Mouse (Mus musculus) retina, postnatal 7 days (tissue): ENCODE results near the gene B3gntl1.
A peak's percentile ranks its signal among the peaks of the same experiment; 100 is the strongest.
"Not testable (repeated sequence)": the region's sequence is repeated elsewhere in the genome, so short reads cannot be mapped to it uniquely, and the experiment has no call there.

ENCODE experiments used
- DNase-seq: peaks from one replicate; pipeline ENCODE4 v3.0.0-alpha.2; 2012; ENCODE audit warnings: low read depth, low spot score

The B3gntl1 gene

GRCm38 (mm10) chr11:121685491-121686001 is 12.6 kb upstream of the B3gntl1 start:
- no peak for DNase-seq

GRCm38 (mm10) chr11:121683243-121683642 is 10.3 kb upstream of the B3gntl1 start:
- no peak for DNase-seq

GRCm38 (mm10) chr11:121680750-121681149 is 7.8 kb upstream of the B3gntl1 start:
- no peak for DNase-seq

GRCm38 (mm10) chr11:121679581-121679980 is 6.6 kb upstream of the B3gntl1 start:
- no peak for DNase-seq

GRCm38 (mm10) chr11:121676836-121677235 is 3.9 kb upstream of the B3gntl1 start:
- no peak for DNase-seq

- no peak for DNase-seq
These were observed 676 bp upstream of the B3gntl1 start for GRCm38 (mm10) chr11:121673629-121674028.

- no peak for DNase-seq
These were observed 502 bp downstream of the B3gntl1 start for GRCm38 (mm10) chr11:121672312-121672989.

GRCm38 (mm10) chr11:121670926-121671325 is 2.0 kb downstream of the B3gntl1 start:
- DNase-seq = no peak

- no peak for DNase-seq
These were observed 4.2 kb downstream of the B3gntl1 start for GRCm38 (mm10) chr11:121668776-121669175.

- DNase-seq = no peak
These were observed 5.4 kb downstream of the B3gntl1 start for GRCm38 (mm10) chr11:121667541-121667940.

- no peak for DNase-seq
These were observed 11.8 kb downstream of the B3gntl1 start for GRCm38 (mm10) chr11:121661116-121661515.

GRCm38 (mm10) chr11:121660604-121661003 is 12.3 kb downstream of the B3gntl1 start:
- DNase-seq = not testable (repeated sequence)

- DNase-seq = no peak
These were observed 14.8 kb downstream of the B3gntl1 start for GRCm38 (mm10) chr11:121658151-121658550.

- DNase-seq = no peak
These were observed 17.0 kb downstream of the B3gntl1 start for GRCm38 (mm10) chr11:121655807-121656511.

- DNase-seq = no peak
These were observed 17.7 kb downstream of the B3gntl1 start for GRCm38 (mm10) chr11:121655166-121655806.

- no peak for DNase-seq
These were observed 18.5 kb downstream of the B3gntl1 start for GRCm38 (mm10) chr11:121654406-121654945.

GRCm38 (mm10) chr11:121653631-121654030 is 19.3 kb downstream of the B3gntl1 start:
- no peak for DNase-seq

GRCm38 (mm10) chr11:121652547-121653305 is 20.2 kb downstream of the B3gntl1 start:
- peak; percentile 47 for DNase-seq

GRCm38 (mm10) chr11:121651983-121652382 is 21.0 kb downstream of the B3gntl1 start:
- no peak for DNase-seq

- DNase-seq = no peak
These were observed 21.4 kb downstream of the B3gntl1 start for GRCm38 (mm10) chr11:121651556-121651955.

- no peak for DNase-seq
These were observed 22.3 kb downstream of the B3gntl1 start for GRCm38 (mm10) chr11:121650668-121651067.
